Mouse (Mus musculus) liver, embryonic 14.5 days (tissue): ENCODE measurements around the gene Ddx43.

Source experiments
- CTCF ChIP-seq: IDR thresholded peaks from 2 replicates; pipeline ENCODE4 v1.5.1; 2016; ENCODE audit warnings: antibody characterized with exemption, low read depth, control low read depth
- EP300 ChIP-seq: IDR thresholded peaks from 2 replicates; pipeline ENCODE4 v1.6.1; 2016; ENCODE audit warnings: antibody characterized with exemption, low read depth

- TF ChIP-seq CTCF, result no peak
- TF ChIP-seq EP300, result no peak
Measured at GRCm38 (mm10) chr9:78450404-78450803, 54.8 kb downstream of the Ddx43 start.
